Mouse (Mus musculus): ENCODE measurements around the gene Krtap21-1. TPM values are rescaled to one million over a fixed set of nuclear protein-coding genes. Genes with fewer than 3 reads are reported as not detected.

The Krtap21-1 gene
- not detected for total RNA-seq (2023)

GRCm38 (mm10) chr16:89403768-89404167 is at the start of gene Krtap21-1:
Gene Krtap21-1, minus strand, starts transcription at chr16:89403868.

GRCm38 (mm10) chr16:89420011-89420410 is 16.3 kb upstream of the Krtap21-1 start, which contains the start of gene Krtap6-2:
Gene Krtap6-2, minus strand, starts transcription at chr16:89420111.

Other genes starting within 250 kb of the Krtap21-1 start
- not detected for gene Gm9789, start 245.9 kb downstream of the Krtap21-1 start, total RNA-seq (2023)
- gene Gm7735, start 234.4 kb downstream of the Krtap21-1 start, total RNA-seq (2023): not detected
- gene 1110057P08Rik, start 229.1 kb downstream of the Krtap21-1 start, total RNA-seq (2023): not detected
- gene Krtap20-2, start 198.0 kb downstream of the Krtap21-1 start, total RNA-seq (2023): not detected
- gene Krtap6-2, start 16.2 kb upstream of the Krtap21-1 start, total RNA-seq (2023): not detected
- not detected for gene Krtap8-1, start 84.1 kb upstream of the Krtap21-1 start, total RNA-seq (2023)
- not detected for gene Krtap7-1, start 104.5 kb upstream of the Krtap21-1 start, total RNA-seq (2023)
- not detected for gene Krtap11-1, start 167.3 kb upstream of the Krtap21-1 start, total RNA-seq (2023)

Measured in CD4-positive naive resting alpha-beta T cell, adult 57 days (primary cell).